Mouse (Mus musculus) forebrain, embryonic 16.5 days (tissue): Measurements from ENCODE around the gene Pros1. TPM values are rescaled to one million over a fixed set of nuclear protein-coding genes. Genes with fewer than 3 reads are reported as not detected.

Source experiments
- ATAC-seq: fragments of 200-750 bp; cut with Nextera tagmentation; 2 replicates; pipeline ENCODE4 v1.8.0; 2017; ENCODE audit warnings: mild to moderate bottlenecking, moderate library complexity
- H3K27ac ChIP-seq: fragments of 300-500 bp; sonication (generic); 2 replicates; pipeline ENCODE4 v1.5.1; 2014; ENCODE audit warnings: low read length, control low read depth
- H3K27me3 ChIP-seq: fragments of 300-500 bp; sonication (generic); replicated peaks from 2 replicates; pipeline ENCODE4 v1.6.1; 2014; ENCODE audit warnings: low read length; ENCODE audit not compliant: control insufficient read depth, insufficient read depth
- H3K36me3 ChIP-seq: fragments of 300-500 bp; sonication (generic); 2 replicates; pipeline ENCODE4 v1.6.1; 2014; ENCODE audit not compliant: control insufficient read depth, insufficient read depth
- H3K4me1 ChIP-seq: fragments of 300-500 bp; sonication (generic); replicated peaks from 2 replicates; pipeline ENCODE4 v1.6.1; 2014; ENCODE audit warnings: low read length; ENCODE audit not compliant: control insufficient read depth, insufficient read depth
- H3K4me2 ChIP-seq: fragments of 300-500 bp; sonication (generic); 2 replicates; pipeline ENCODE4 v1.6.1; 2014; ENCODE audit warnings: mild to moderate bottlenecking, low read length, control low read depth
- H3K4me3 ChIP-seq: fragments of 300-500 bp; sonication (generic); replicated peaks from 2 replicates; pipeline ENCODE4 v1.5.1; 2014; ENCODE audit warnings: mild to moderate bottlenecking, low read length, control low read depth
- H3K9ac ChIP-seq: fragments of 300-500 bp; sonication (generic); replicated peaks from 2 replicates; pipeline ENCODE4 v1.6.1; 2014; ENCODE audit warnings: low read depth, low read length, control low read depth
- H3K9me3 ChIP-seq: fragments of 300-500 bp; sonication (generic); 2 replicates; pipeline ENCODE4 v1.6.1; 2016; ENCODE audit warnings: low read length; ENCODE audit not compliant: control insufficient read depth
- WGBS: fragments of 180-500 bp; shearing (Covaris S2); extraction: QIAGEN DNeasy Blood & Tissue Kit; methylation state at CpG from one replicate; pipeline ENCODE4 v1.1.7; 2014; 5-methylcytosine and 5-hydroxymethylcytosine counted together
- polyA plus RNA-seq: library from polyadenylated mRNA; unstranded; fragments of >200 nt; fragmentation: Nextera tagmentation; extraction: Ambion mirVana; gene quantifications from 2 replicates; pipeline ENCODE4 v1.2.1, GENCODE M21; 2015

Gene Pros1
- polyA plus RNA-seq, 1 experiment from 2014 or later: 8.7 TPM

- 97% methylated on average over 2 of the region's 2 CpGs for WGBS
- H3K27me3 ChIP-seq: no peaks in the 10 kb centered on the region
- H3K27ac ChIP-seq: no peak overlapping the region
- H3K4me1 ChIP-seq: no peaks in the 10 kb centered on the region
- ATAC-seq: no peak
- no peaks in the 10 kb centered on the region for H3K9me3 ChIP-seq
- no peak overlapping the region for H3K4me2 ChIP-seq
- no peaks in the 10 kb centered on the region for H3K36me3 ChIP-seq
- H3K9ac ChIP-seq: no peak overlapping the region
- no peak overlapping the region for H3K4me3 ChIP-seq
Measured at GRCm38 (mm10) chr16:62832027-62832426, 22.1 kb upstream of the Pros1 start.

- Histone ChIP-seq H3K9ac (no peak overlapping the region), H3K4me3 (no peak overlapping the region), H3K4me1 (no peaks in the 10 kb centered on the region), H3K27ac (no peak overlapping the region), H3K36me3 (no peaks in the 10 kb centered on the region), H3K27me3 (no peaks in the 10 kb centered on the region), H3K4me2 (no peak overlapping the region), H3K9me3 (no peaks in the 10 kb centered on the region)
- 12% methylated on average over 4 of the region's 4 CpGs for WGBS
- no peak for ATAC-seq
Measured at GRCm38 (mm10) chr16:62832481-62832880, 21.6 kb upstream of the Pros1 start.

DNA sequence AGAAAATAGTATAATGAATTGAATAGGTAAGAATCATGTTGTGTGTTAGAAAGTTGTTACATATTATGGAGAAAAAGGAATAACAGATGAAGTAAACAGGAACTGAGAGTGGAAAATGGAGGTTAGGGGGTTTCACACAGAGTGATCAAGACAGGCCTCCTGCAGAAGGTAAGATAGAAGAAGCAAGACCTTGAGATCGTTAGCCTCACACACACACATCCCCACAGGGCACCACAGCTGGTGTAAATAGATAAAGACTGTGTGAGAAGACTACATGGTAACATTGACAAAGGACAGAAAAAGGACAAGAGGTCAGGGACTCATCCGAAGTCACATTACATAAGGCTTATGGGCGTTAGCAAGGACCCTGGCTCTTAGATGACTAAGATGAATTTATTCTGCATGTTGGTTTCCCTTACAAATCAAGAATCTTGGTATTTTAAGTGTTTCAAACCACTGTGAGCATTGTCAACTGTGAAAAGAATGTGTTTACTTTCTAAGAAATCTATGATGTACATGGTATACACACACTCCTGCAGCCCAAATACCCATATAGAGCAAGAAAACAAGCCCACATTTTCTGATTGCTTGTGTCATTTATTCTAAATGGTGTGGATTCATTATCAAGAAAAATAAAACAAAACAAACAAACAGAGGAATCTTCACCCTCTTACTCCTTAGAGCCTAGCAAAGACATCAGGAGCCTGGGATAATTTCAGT lies 19.9 kb upstream of the Pros1 start:
- Histone ChIP-seq H3K9me3 (no peaks in the 10 kb centered on the region), H3K27me3 (no peaks in the 10 kb centered on the region), H3K9ac (no peak overlapping the region), H3K27ac (no peak overlapping the region), H3K4me2 (no peak overlapping the region), H3K36me3 (no peaks in the 10 kb centered on the region), H3K4me3 (no peak overlapping the region), H3K4me1 (no peaks in the 10 kb centered on the region)
- no peak for ATAC-seq
- 74% methylated on average over 3 of the region's 3 CpGs for WGBS

GRCm38 (mm10) chr16:62845341-62845740 lies 8.8 kb upstream of the Pros1 start:
- no peaks in the 10 kb centered on the region for H3K36me3 ChIP-seq

DNA sequence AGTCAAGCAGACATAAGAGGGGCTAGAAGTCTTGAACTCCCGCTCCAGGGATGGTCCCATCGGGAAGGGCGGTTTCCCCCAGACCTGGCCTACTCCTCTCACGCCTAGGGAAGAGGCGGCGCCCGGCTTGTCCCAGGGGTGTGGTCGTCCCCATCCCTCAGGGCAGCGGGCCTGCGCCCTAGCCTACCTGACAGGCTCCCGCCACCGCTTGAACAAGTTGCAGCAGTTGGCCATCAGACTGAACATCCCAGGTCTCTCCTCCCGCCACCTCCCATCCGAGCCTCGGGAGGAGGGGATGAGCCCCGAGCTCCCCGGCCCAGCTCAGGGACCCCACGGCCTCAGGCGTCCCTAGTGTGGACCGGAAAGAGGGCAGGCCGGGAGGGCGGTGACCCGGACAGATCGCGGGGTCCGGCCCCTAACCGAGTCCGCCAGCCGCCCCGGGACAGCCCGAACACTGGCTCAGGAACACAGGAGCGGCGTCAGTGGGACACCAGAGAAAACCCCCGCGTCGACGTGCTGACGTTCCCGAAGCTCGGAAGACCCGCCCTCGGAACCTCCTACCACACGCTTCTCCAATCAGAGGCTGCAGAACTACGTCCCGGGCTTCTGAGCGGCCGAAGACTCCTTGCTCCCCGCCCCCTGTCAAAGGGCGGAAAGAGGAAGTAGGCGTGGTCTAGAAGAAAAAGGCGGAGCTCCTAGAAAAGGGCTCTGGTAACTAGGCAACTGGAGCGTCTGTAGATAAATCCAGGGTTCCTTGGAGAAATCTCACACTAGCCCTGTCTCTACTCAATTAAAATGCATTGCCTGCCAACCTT lies 7.4 kb upstream of the Pros1 start, which contains the start of gene Arl13b:
TSS of gene Arl13b (minus strand) at position 543 of the 815 bp plus-strand sequence.
- peaks cover 9% of the 10 kb centered on the region for H3K4me1 ChIP-seq
- peak within 1 kb of the TSS; percentile 81 for H3K4me2 ChIP-seq
- no peaks in the 10 kb centered on the region for H3K36me3 ChIP-seq
- peak; percentile 100 for ATAC-seq
- H3K9ac ChIP-seq: peak within 1 kb of the TSS; percentile 83
- no peaks in the 10 kb centered on the region for H3K9me3 ChIP-seq
- WGBS: under 1% methylated on average over 51 of the region's 52 CpGs
- H3K27ac ChIP-seq: 0 out of 2 replicates have a peak within 1 kb of the TSS, but pooled peaks have one; percentile 20
- H3K27me3 ChIP-seq: no peaks in the 10 kb centered on the region
- peak within 1 kb of the TSS; percentile 92 for H3K4me3 ChIP-seq

More at GRCm38 (mm10) chr16:62845341-62845740, 8.8 kb upstream of the Pros1 start:
- H3K4me1 ChIP-seq: peaks cover 9% of the 10 kb centered on the region
- H3K9me3 ChIP-seq: no peaks in the 10 kb centered on the region
- ATAC-seq: no peak
- H3K4me3 ChIP-seq: no peak overlapping the region
- 90% methylated on average over 6 of the region's 6 CpGs for WGBS
- no peak overlapping the region for H3K27ac ChIP-seq
- H3K4me2 ChIP-seq: peak overlapping the region; percentile 81
- H3K9ac ChIP-seq: no peak overlapping the region
- no peaks in the 10 kb centered on the region for H3K27me3 ChIP-seq

DNA sequence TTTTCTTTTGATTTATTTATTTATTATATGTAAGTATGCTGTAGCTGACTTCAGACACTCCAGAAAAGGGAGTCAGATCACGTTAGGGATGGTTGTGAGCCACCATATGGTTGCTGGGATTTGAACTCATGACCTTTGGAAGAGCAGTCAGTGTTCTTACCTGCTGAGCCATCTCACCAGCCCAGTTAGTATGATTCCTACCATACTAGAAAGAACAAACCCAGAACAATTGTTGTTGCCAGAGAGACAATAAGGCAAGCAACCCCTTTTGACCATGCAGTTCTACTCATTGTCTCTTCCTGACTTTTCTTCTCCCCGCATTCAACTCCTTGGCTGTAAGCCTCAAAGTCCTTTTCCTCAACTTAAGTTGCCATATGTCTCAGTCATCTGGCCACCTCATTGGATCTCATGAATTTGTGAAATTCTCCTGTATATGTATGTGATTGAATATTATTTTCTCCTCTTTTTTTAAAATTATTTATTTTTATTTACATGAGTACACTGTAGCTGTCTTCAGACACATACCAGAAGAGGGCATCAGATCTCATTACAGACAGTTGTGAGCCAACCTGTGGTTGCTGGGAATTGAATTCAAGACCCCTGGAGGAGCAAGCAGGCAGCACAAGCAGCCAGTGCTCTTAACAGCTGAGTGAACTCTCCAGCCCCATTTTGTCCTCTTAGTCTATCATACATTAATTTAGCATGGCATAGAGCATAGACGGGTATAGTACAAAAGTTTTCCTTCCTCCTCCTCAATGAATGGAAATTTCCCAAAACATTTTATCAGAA lies 1.4 kb upstream of the Pros1 start:
- ATAC-seq: no peak
- Histone ChIP-seq H3K9me3 (no peaks in the 10 kb centered on the region), H3K36me3 (no peaks in the 10 kb centered on the region), H3K27me3 (no peaks in the 10 kb centered on the region), H3K4me3 (no peak overlapping the region), H3K27ac (no peak overlapping the region), H3K4me1 (peaks cover 9% of the 10 kb centered on the region), H3K9ac (no peak overlapping the region), H3K4me2 (no peak overlapping the region)
- WGBS: 80% methylated on average over 3 of the region's 3 CpGs

GRCm38 (mm10) chr16:62853611-62854126 lies 438 bp upstream of the Pros1 start:
- no peak for ATAC-seq
- H3K9ac ChIP-seq: peak overlapping the region; percentile 65
- no peak overlapping the region for H3K27ac ChIP-seq
- no peaks in the 10 kb centered on the region for H3K36me3 ChIP-seq
- no peaks in the 10 kb centered on the region for H3K9me3 ChIP-seq
- 14% methylated on average over 3 of the region's 3 CpGs for WGBS
- peak overlapping the region; percentile 63 for H3K4me3 ChIP-seq
- peak overlapping the region; percentile 72 for H3K4me2 ChIP-seq
- peaks cover 9% of the 10 kb centered on the region for H3K4me1 ChIP-seq
- H3K27me3 ChIP-seq: no peaks in the 10 kb centered on the region

GRCm38 (mm10) chr16:62855385-62855784 lies 1.3 kb downstream of the Pros1 start:
- Histone ChIP-seq H3K27me3 (no peaks in the 10 kb centered on the region), H3K4me2 (no peak overlapping the region), H3K4me1 (peaks cover 9% of the 10 kb centered on the region), H3K9me3 (no peaks in the 10 kb centered on the region), H3K27ac (no peak overlapping the region), H3K4me3 (no peak overlapping the region), H3K36me3 (no peaks in the 10 kb centered on the region), H3K9ac (no peak overlapping the region)
- no peak for ATAC-seq
- WGBS: 91% methylated on average over 6 of the region's 6 CpGs

- H3K4me3 ChIP-seq: no peak overlapping the region
- H3K4me2 ChIP-seq: no peak overlapping the region
- WGBS: 92% methylated on average over 2 of the region's 2 CpGs
- H3K27ac ChIP-seq: no peak overlapping the region
- H3K36me3 ChIP-seq: no peaks in the 10 kb centered on the region
- H3K4me1 ChIP-seq: peaks cover 9% of the 10 kb centered on the region
- H3K9ac ChIP-seq: no peak overlapping the region
- no peaks in the 10 kb centered on the region for H3K9me3 ChIP-seq
- ATAC-seq: no peak
- no peaks in the 10 kb centered on the region for H3K27me3 ChIP-seq
Measured at GRCm38 (mm10) chr16:62856273-62856672, 2.2 kb downstream of the Pros1 start.
